Mouse (Mus musculus): Measurements from ENCODE around the gene Olfr38.

DNA sequence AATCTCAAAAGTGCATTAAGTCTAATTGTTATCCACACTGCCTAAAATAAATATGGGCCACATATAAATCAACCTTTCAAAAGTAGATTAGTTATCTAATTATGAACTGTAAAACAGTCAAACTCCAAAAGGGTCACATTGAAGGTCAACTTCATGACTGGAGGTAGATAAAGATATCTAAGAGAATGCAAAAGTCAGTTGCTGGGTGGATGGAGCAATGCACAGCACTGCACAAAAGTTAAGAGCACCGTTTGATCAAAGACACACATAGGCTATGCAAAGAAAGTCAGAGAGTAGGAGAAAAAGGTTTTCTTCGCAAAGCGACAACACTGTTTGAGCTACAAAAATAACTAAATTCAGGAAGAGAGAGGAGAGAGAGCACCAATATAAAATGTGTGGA lies 38.8 kb downstream of the Olfr38 start:
- no peak for TF ChIP-seq CTCF (IDR thresholded peaks at IDR 0.05; ENCODE audit: extremely low read depth, insufficient read length, insufficient replicate concordance, low read depth, low read length)
- no peak for TF ChIP-seq POLR2A (IDR thresholded peaks at IDR 0.05; ENCODE audit: low read depth, low read length)
